Mouse (Mus musculus): ENCODE data around the gene Pdk3. TPM values are rescaled to one million over a fixed set of nuclear protein-coding genes. Genes with fewer than 3 reads are reported as not detected.
A peak's percentile ranks its signal among the peaks of the same experiment; 100 is the strongest.

Gene Pdk3
- total RNA-seq (2012; rRNA removed) (34.4 and 43.9 TPM in 2 replicates), polyA plus RNA-seq (2012; ENCODE audit: insufficient read depth in 1 of 2, insufficient read length in 2 of 2, low read depth in 1 of 2, low replicate concordance in 2 of 2, missing spikeins in 1 of 2) (10 to 100 TPM in 1 of 2 experiments, not detected in 1; 58.4 TPM)

GRCm38 (mm10) chrX:93831561-93832336 is at the start of gene Pdk3:
Pdk3 (minus strand) TSS chrX:93832201.
- no peaks in the 10 kb centered on the region for H3K27me3 ChIP-seq (ENCODE audit: control insufficient read depth in 1 of 2, insufficient read depth in 2 of 2, low read length in 2 of 2)
- peaks cover 2 to 5% of the 10 kb centered on the region in 2 experiments; a peak in 3 of 4 replicates for H3K4me1 ChIP-seq (ENCODE audit: control insufficient read depth in 1 of 2, insufficient read depth in 2 of 2, low read length in 2 of 2)
- H3K36me3 ChIP-seq (ENCODE audit: control insufficient read depth in 1 of 2, insufficient read depth in 2 of 2, low read length in 2 of 2), result peaks cover 0 to 12% of the 10 kb centered on the region in 2 experiments; a peak in 3 of 4 replicates
- H3K9ac ChIP-seq (ENCODE audit: control insufficient read depth, low read depth, low read length, poor library complexity, severe bottlenecking), result peak within 1 kb of the TSS; percentile 81
- H3K9me3 ChIP-seq (replicated peaks; ENCODE audit: insufficient read depth, low read length), result no peaks in the 10 kb centered on the region
- H3K79me2 ChIP-seq (ENCODE audit: control insufficient read depth, insufficient read depth, low read length, poor library complexity), result peaks cover 12% of the 10 kb centered on the region
- DNase-seq (ENCODE audit: low read depth, low spot score), result peak; percentile 92
- peak within 1 kb of the TSS; percentile 85 to 93 for H3K4me3 ChIP-seq (ENCODE audit: control insufficient read depth in 1 of 2, insufficient read depth in 1 of 2, low read depth in 2 of 2, low read length in 2 of 2)
- no peak for TF ChIP-seq MEF2A (IDR thresholded peaks at IDR 0.05; ENCODE audit: extremely low read depth, insufficient replicate concordance, low read depth, low read length, poor library complexity, severe bottlenecking)
- no peak for TF ChIP-seq MYB (IDR thresholded peaks at IDR 0.05; ENCODE audit: low read depth, low read length)
- no peak for TF ChIP-seq ETS1 (IDR thresholded peaks at IDR 0.05; ENCODE audit: low read depth, low read length)
- no peak for TF ChIP-seq ZNF384 (IDR thresholded peaks at IDR 0.05; ENCODE audit: low read depth, low read length)
- TF ChIP-seq TCF12 (IDR thresholded peaks at IDR 0.05; ENCODE audit: low read depth, low read length), result 0 out of 2 replicates have a peak, but pooled peaks have one; percentile 17
- TF ChIP-seq HCFC1 (IDR thresholded peaks at IDR 0.05; ENCODE audit: low read depth, low read length), result peak; percentile 63
- TF ChIP-seq CHD1 (IDR thresholded peaks at IDR 0.05; ENCODE audit: low read depth, low read length), result no peak
- TF ChIP-seq MAZ (IDR thresholded peaks at IDR 0.05; ENCODE audit: low read depth, low read length), result 0 out of 2 replicates have a peak, but pooled peaks have one; percentile 18
- peak; percentile 37; the same call in 1 of the 2 replicates for TF ChIP-seq MAX (IDR thresholded peaks at IDR 0.05; ENCODE audit: low read length)
- peak; percentile 81 for TF ChIP-seq TBP (IDR thresholded peaks at IDR 0.05; ENCODE audit: low read depth, low read length)
- no peak for TF ChIP-seq CTCF (IDR thresholded peaks at IDR 0.05 in 2 of 3, conservative IDR thresholded peaks at IDR 0.05 in 1 of 3; ENCODE audit: control insufficient read depth in 1 of 3, insufficient read depth in 1 of 3, low read depth in 2 of 3, low read length in 3 of 3, poor library complexity in 1 of 3, severe bottlenecking in 1 of 3)
- TF ChIP-seq SIN3A (IDR thresholded peaks at IDR 0.05; ENCODE audit: low read length), result peak; percentile 29
- peak; percentile 38; the same call in 1 of the 2 replicates for TF ChIP-seq ELF1 (IDR thresholded peaks at IDR 0.05; ENCODE audit: low read depth, low read length)
- TF ChIP-seq ZC3H11A (IDR thresholded peaks at IDR 0.05; ENCODE audit: low read depth, low read length), result no peak
- peak; percentile 46 to 73; a peak in 2 of 4 replicates for TF ChIP-seq POLR2A (IDR thresholded peaks at IDR 0.05; ENCODE audit: control insufficient read depth in 1 of 2, insufficient read depth in 1 of 2, low read depth in 1 of 2, low read length in 2 of 2, poor library complexity in 1 of 2)
- TF ChIP-seq SMC3 (IDR thresholded peaks at IDR 0.05; ENCODE audit: low read depth, low read length), result no peak
- TF ChIP-seq GABPA (IDR thresholded peaks at IDR 0.05; ENCODE audit: low read depth, low read length), result no peak
- TF ChIP-seq MAFK (IDR thresholded peaks at IDR 0.05; ENCODE audit: borderline replicate concordance, low read depth, low read length), result no peak
- no peak for TF ChIP-seq USF2 (IDR thresholded peaks at IDR 0.05; ENCODE audit: borderline replicate concordance in 1 of 2, insufficient read depth in 1 of 2, low read depth in 1 of 2, low read length in 2 of 2)
- no peak for TF ChIP-seq E2F4 (IDR thresholded peaks at IDR 0.05; ENCODE audit: borderline replicate concordance, low read depth, low read length)
- TF ChIP-seq NRF1 (IDR thresholded peaks at IDR 0.05; ENCODE audit: insufficient read depth, low read depth, low read length, poor library complexity, severe bottlenecking), result no peak
- no peak for TF ChIP-seq MYC (IDR thresholded peaks at IDR 0.05; ENCODE audit: low read depth, low read length)
- TF ChIP-seq MXI1 (IDR thresholded peaks at IDR 0.05; ENCODE audit: low read depth, low read length), result peak; percentile 42
- TF ChIP-seq ZKSCAN1 (IDR thresholded peaks at IDR 0.05; ENCODE audit: low read depth, low read length), result no peak
- no peak for TF ChIP-seq KAT2A (conservative IDR thresholded peaks at IDR 0.05; ENCODE audit: low read depth, low read length)
- no peak for TF ChIP-seq GATA1 (IDR thresholded peaks at IDR 0.05; ENCODE audit: low read depth, low read length)
- TF ChIP-seq NELFE (IDR thresholded peaks at IDR 0.05; ENCODE audit: low read depth, low read length), result peak; percentile 79; the same call in 1 of the 2 replicates
- peak within 1 kb of the TSS; percentile 67 for H3K27ac ChIP-seq (ENCODE audit: control insufficient read depth, low read depth, low read length)

Data from MEL (cell line).